In genomic region chr10:80186649-80187048, GRCm38 (mm10) we compare ENCODE assay signal across 20 mouse cellular contexts. TPM values are rescaled to one million over a fixed set of nuclear protein-coding genes. Genes with fewer than 3 reads are reported as not detected.
DNase-seq lines count a peak whose midpoint lies in the region; ATAC-seq lines count a peak whose summit lies in the region.
"Had no signal": no experiment of that assay in that cellular context is flagged by ENCODE, and none has a peak within 500 bp of the region (broad histone marks: within the 10 kb centered on the region; RNA-seq: fewer than 3 reads in every experiment).

No protein-coding gene starts in this region.

- H3K4me3 ChIP-seq in forebrain, embryonic 11.5 days (ENCODE audit: low read depth, low read length): no peak overlapping the region
- no peak overlapping the region for H3K4me3 ChIP-seq in forebrain, embryonic 16.5 days (replicated peaks; ENCODE audit: low read length)
- H3K4me3 ChIP-seq in midbrain, embryonic 11.5 days (ENCODE audit: low read depth, low read length): 0 out of 2 replicates have a peak overlapping the region, but pooled peaks have one; percentile 9
- H3K4me3 ChIP-seq in midbrain, embryonic 16.5 days (ENCODE audit: low read depth, low read length): no peak overlapping the region
- peak overlapping the region; percentile 25 to 32; a peak in 1 of 4 replicates for H3K4me3 ChIP-seq in ES-E14 (ENCODE audit: insufficient read depth in 1 of 2, low read depth in 1 of 2, low read length in 2 of 2, poor library complexity in 1 of 2, severe bottlenecking in 1 of 2)
- H3K4me3 ChIP-seq in neural tube, embryonic 15.5 days (replicated peaks): no peak overlapping the region
- H3K4me3 ChIP-seq: gastrocnemius, adult 2 months; heart, embryonic 12.5 days; hindbrain, embryonic 15.5 days had no signal

- H3K36me3 ChIP-seq in forebrain, embryonic 11.5 days (ENCODE audit: control insufficient read depth, insufficient read depth, low read length): no peaks in the 10 kb centered on the region; the same call in 1 of the 2 replicates
- peaks cover 20% of the 10 kb centered on the region for H3K36me3 ChIP-seq in forebrain, embryonic 16.5 days (ENCODE audit: control insufficient read depth, insufficient read depth)
- H3K36me3 ChIP-seq in midbrain, embryonic 11.5 days (ENCODE audit: control insufficient read depth, insufficient read depth, low read length): peaks cover 7% of the 10 kb centered on the region; the same call in 1 of the 2 replicates
- peaks cover 14% of the 10 kb centered on the region for H3K36me3 ChIP-seq in midbrain, embryonic 16.5 days (ENCODE audit: control insufficient read depth, insufficient read depth, low read length)
- no peaks in the 10 kb centered on the region for H3K36me3 ChIP-seq in ES-E14 (ENCODE audit: control insufficient read depth, insufficient read depth, low read length, poor library complexity, severe bottlenecking)
- peaks cover 24% of the 10 kb centered on the region for H3K36me3 ChIP-seq in neural tube, embryonic 15.5 days

- 38% methylated on average over 27 of the region's 27 CpGs for WGBS in forebrain, embryonic 11.5 days
- 47% methylated on average over 27 of the region's 27 CpGs for WGBS in forebrain, embryonic 16.5 days
- 41% methylated on average over 27 of the region's 27 CpGs for WGBS in midbrain, embryonic 11.5 days
- 39% methylated on average over 27 of the region's 27 CpGs for WGBS in midbrain, embryonic 16.5 days
- 31% methylated on average over 27 of the region's 27 CpGs for WGBS in neural tube, embryonic 15.5 days

- in situ Hi-C loops in ES-E14 (cut with MboI; ENCODE audit: low sequenced_read_pairs in 2 of 2, unreplicated experiment in 2 of 2): no loop called here

- no peak overlapping the region for H3K27ac ChIP-seq in forebrain, embryonic 11.5 days (ENCODE audit: low read depth, low read length)
- H3K27ac ChIP-seq in forebrain, embryonic 16.5 days (ENCODE audit: low read length): no peak overlapping the region
- no peak overlapping the region for H3K27ac ChIP-seq in midbrain, embryonic 11.5 days (ENCODE audit: low read depth, low read length)
- H3K27ac ChIP-seq in midbrain, embryonic 16.5 days (ENCODE audit: low read length): no peak overlapping the region
- H3K27ac ChIP-seq in ES-E14 (ENCODE audit: insufficient read depth, low read depth, low read length, poor library complexity, severe bottlenecking): no peak overlapping the region
- no peak overlapping the region for H3K27ac ChIP-seq in neural tube, embryonic 15.5 days (replicated peaks)
- H3K27ac ChIP-seq: gastrocnemius, adult 2 months; hindbrain, embryonic 15.5 days had no signal

- peak; percentile 50 for DNase-seq in forebrain, embryonic 11.5 days (ENCODE audit: low spot score)
- DNase-seq in midbrain, embryonic 11.5 days (ENCODE audit: low spot score, missing footprints): peak; percentile 80
- DNase-seq in ES-E14 (ENCODE audit: low read depth, low spot score): no peak
- DNase-seq in left cerebral cortex, adult 9 months (ENCODE audit: low spot score in 2 of 2): no peak
- DNase-seq: adrenal gland, postnatal 14 days; cerebellum, adult 11-12 months; cerebellum, adult 9-10 months; cerebellum, postnatal 25 days; forebrain, postnatal 0 days; gastrocnemius, adult 2 months; gastrocnemius, postnatal 36 days; heart, adult 18-20 months; heart, postnatal 36 days had no signal

- no peak overlapping the region for H3K9ac ChIP-seq in forebrain, embryonic 11.5 days (ENCODE audit: low read length)
- no peak overlapping the region for H3K9ac ChIP-seq in forebrain, embryonic 16.5 days (replicated peaks; ENCODE audit: low read depth, low read length)
- H3K9ac ChIP-seq in midbrain, embryonic 11.5 days (ENCODE audit: low read length): peak overlapping the region; percentile 36; the same call in 1 of the 2 replicates
- H3K9ac ChIP-seq in midbrain, embryonic 16.5 days (ENCODE audit: low read depth, low read length): no peak overlapping the region
- H3K9ac ChIP-seq in ES-E14 (ENCODE audit: insufficient read depth, low read depth, low read length, poor library complexity, severe bottlenecking): no peak overlapping the region
- no peak overlapping the region for H3K9ac ChIP-seq in neural tube, embryonic 15.5 days (replicated peaks)
- H3K9ac ChIP-seq: forebrain, postnatal 0 days; heart, embryonic 12.5 days; hindbrain, embryonic 15.5 days had no signal

- H3K4me2 ChIP-seq in forebrain, embryonic 11.5 days (ENCODE audit: low read depth, low read length, severe bottlenecking): no peak overlapping the region
- H3K4me2 ChIP-seq in forebrain, embryonic 16.5 days (ENCODE audit: low read length): no peak overlapping the region
- H3K4me2 ChIP-seq in midbrain, embryonic 11.5 days: peak overlapping the region; percentile 27
- no peak overlapping the region for H3K4me2 ChIP-seq in midbrain, embryonic 16.5 days (ENCODE audit: low read length)
- H3K4me2 ChIP-seq in neural tube, embryonic 15.5 days: no peak overlapping the region
- H3K4me2 ChIP-seq: heart, embryonic 12.5 days; hindbrain, embryonic 15.5 days had no signal

- peaks cover 11% of the 10 kb centered on the region; the same call in 1 of the 2 replicates for H3K4me1 ChIP-seq in forebrain, embryonic 11.5 days (replicated peaks; ENCODE audit: control insufficient read depth, insufficient read depth, low read length)
- H3K4me1 ChIP-seq in forebrain, embryonic 16.5 days (replicated peaks; ENCODE audit: control insufficient read depth, insufficient read depth, low read length): peaks cover 28% of the 10 kb centered on the region
- H3K4me1 ChIP-seq in midbrain, embryonic 11.5 days (ENCODE audit: control insufficient read depth, insufficient read depth, low read length): peaks cover 44% of the 10 kb centered on the region
- peaks cover 15% of the 10 kb centered on the region for H3K4me1 ChIP-seq in midbrain, embryonic 16.5 days (ENCODE audit: control insufficient read depth, insufficient read depth, low read length)
- peaks cover 2 to 12% of the 10 kb centered on the region in 2 experiments; a peak in 1 of 4 replicates for H3K4me1 ChIP-seq in ES-E14 (ENCODE audit: control insufficient read depth in 2 of 2, insufficient read depth in 2 of 2, low read length in 2 of 2, poor library complexity in 1 of 2)
- peaks cover 24% of the 10 kb centered on the region for H3K4me1 ChIP-seq in neural tube, embryonic 15.5 days

- H3K27me3 ChIP-seq in forebrain, embryonic 11.5 days (ENCODE audit: control insufficient read depth, insufficient read depth, low read length): no peaks in the 10 kb centered on the region
- no peaks in the 10 kb centered on the region for H3K27me3 ChIP-seq in forebrain, embryonic 16.5 days (replicated peaks; ENCODE audit: control insufficient read depth, insufficient read depth, low read length)
- H3K27me3 ChIP-seq in midbrain, embryonic 11.5 days (ENCODE audit: control insufficient read depth, insufficient read depth, low read length): peaks cover 6% of the 10 kb centered on the region
- H3K27me3 ChIP-seq in midbrain, embryonic 16.5 days (ENCODE audit: control insufficient read depth, insufficient read depth, low read depth, low read length): no peaks in the 10 kb centered on the region
- 0 out of 2 replicates have a peak, but pooled peaks cover 3% of the 10 kb centered on the region for H3K27me3 ChIP-seq in neural tube, embryonic 15.5 days (replicated peaks)
- H3K27me3 ChIP-seq: hindbrain, embryonic 15.5 days had no signal

- no peaks in the 10 kb centered on the region for H3K9me3 ChIP-seq in forebrain, embryonic 11.5 days (ENCODE audit: control insufficient read depth, low read length)
- H3K9me3 ChIP-seq in forebrain, embryonic 16.5 days (ENCODE audit: control insufficient read depth, low read length): no peaks in the 10 kb centered on the region
- H3K9me3 ChIP-seq in midbrain, embryonic 11.5 days (ENCODE audit: control insufficient read depth, low read length): no peaks in the 10 kb centered on the region
- H3K9me3 ChIP-seq in midbrain, embryonic 16.5 days (replicated peaks; ENCODE audit: control insufficient read depth, low read length, poor library complexity, severe bottlenecking): no peaks in the 10 kb centered on the region
- H3K9me3 ChIP-seq in ES-E14 (ENCODE audit: control insufficient read depth, insufficient read depth, low read depth, low read length): no peaks in the 10 kb centered on the region
- no peaks in the 10 kb centered on the region for H3K9me3 ChIP-seq in neural tube, embryonic 15.5 days (replicated peaks)
- H3K9me3 ChIP-seq: heart, embryonic 12.5 days; hindbrain, embryonic 15.5 days had no signal

- no peak for ATAC-seq in forebrain, embryonic 11.5 days (replicated peaks; ENCODE audit: low FRiP score)
- no peak for ATAC-seq in forebrain, embryonic 16.5 days
- ATAC-seq in midbrain, embryonic 11.5 days (ENCODE audit: low FRiP score): no peak
- ATAC-seq in midbrain, embryonic 16.5 days: no peak
- no peak for ATAC-seq in neural tube, embryonic 15.5 days (ENCODE audit: low FRiP score)
- ATAC-seq: activated CD4-positive, CD25-positive, alpha-beta regulatory T cell, adult 4 months; forebrain, postnatal 0 days; intestine, embryonic 16.5 days had no signal

RNA-seq across cellular contexts. Expression of gene Efna2, which starts 7.4 kb away (rescaled TPM):
- polyA plus RNA-seq in forebrain, embryonic 11.5 days (2014; fragmentation: Nextera tagmentation; extraction: Ambion mirVana): 48.8 and 50.7 TPM in 2 replicates
- polyA plus RNA-seq in forebrain, embryonic 16.5 days (2015; fragmentation: Nextera tagmentation; extraction: Ambion mirVana): 24.8 and 25.4 TPM in 2 replicates
- polyA plus RNA-seq in midbrain, embryonic 11.5 days (2014; fragmentation: Nextera tagmentation; extraction: Ambion mirVana): 78.1 and 91.7 TPM in 2 replicates
- polyA plus RNA-seq in midbrain, embryonic 16.5 days (2015; fragmentation: Nextera tagmentation; extraction: Ambion mirVana): 37.3 and 43.3 TPM in 2 replicates
- 2.7 and 3.4 TPM in 2 replicates for total RNA-seq in ES-E14 (2012; rRNA removed)
- 25.9 and 31.2 TPM in 2 replicates for polyA plus RNA-seq in neural tube, embryonic 15.5 days (2015; fragmentation: Nextera tagmentation; extraction: Ambion mirVana)
- polyA plus RNA-seq: activated CD4-positive, CD25-positive, alpha-beta regulatory T cell, adult 4 months had no signal

RNA-seq across cellular contexts. Expression of gene 1600002K03Rik, which starts 13.9 kb away (rescaled TPM):
- polyA plus RNA-seq in forebrain, embryonic 11.5 days (2014; fragmentation: Nextera tagmentation; extraction: Ambion mirVana): 6.4 and 8.3 TPM in 2 replicates
- 8.5 and 10.6 TPM in 2 replicates for polyA plus RNA-seq in forebrain, embryonic 16.5 days (2015; fragmentation: Nextera tagmentation; extraction: Ambion mirVana)
- 8.0 and 8.7 TPM in 2 replicates for polyA plus RNA-seq in midbrain, embryonic 11.5 days (2014; fragmentation: Nextera tagmentation; extraction: Ambion mirVana)
- polyA plus RNA-seq in midbrain, embryonic 16.5 days (2015; fragmentation: Nextera tagmentation; extraction: Ambion mirVana): 11.0 and 11.4 TPM in 2 replicates
- 25.4 and 31.2 TPM in 2 replicates for total RNA-seq in ES-E14 (2012; rRNA removed)
- polyA plus RNA-seq in neural tube, embryonic 15.5 days (2015; fragmentation: Nextera tagmentation; extraction: Ambion mirVana): 13.5 and 14.3 TPM in 2 replicates

RNA-seq across cellular contexts. Expression of gene Cirbp, which starts 20.9 kb away (rescaled TPM):
- polyA plus RNA-seq in forebrain, embryonic 11.5 days (2014; fragmentation: Nextera tagmentation; extraction: Ambion mirVana): 82.0 and 83.4 TPM in 2 replicates
- polyA plus RNA-seq in forebrain, embryonic 16.5 days (2015; fragmentation: Nextera tagmentation; extraction: Ambion mirVana): 318 and 335 TPM in 2 replicates
- polyA plus RNA-seq in midbrain, embryonic 11.5 days (2014; fragmentation: Nextera tagmentation; extraction: Ambion mirVana): 81.5 and 87.1 TPM in 2 replicates
- 380 and 398 TPM in 2 replicates for polyA plus RNA-seq in midbrain, embryonic 16.5 days (2015; fragmentation: Nextera tagmentation; extraction: Ambion mirVana)
- 69.6 and 105 TPM in 2 replicates for total RNA-seq in ES-E14 (2012; rRNA removed)
- polyA plus RNA-seq in neural tube, embryonic 15.5 days (2015; fragmentation: Nextera tagmentation; extraction: Ambion mirVana): 284 and 345 TPM in 2 replicates

RNA-seq across cellular contexts. Expression of gene Midn, which starts 38.6 kb away (rescaled TPM):
- polyA plus RNA-seq in forebrain, embryonic 11.5 days (2014; fragmentation: Nextera tagmentation; extraction: Ambion mirVana): 58.3 and 66.4 TPM in 2 replicates
- 26.5 and 30.9 TPM in 2 replicates for polyA plus RNA-seq in forebrain, embryonic 16.5 days (2015; fragmentation: Nextera tagmentation; extraction: Ambion mirVana)
- 66.0 and 71.3 TPM in 2 replicates for polyA plus RNA-seq in midbrain, embryonic 11.5 days (2014; fragmentation: Nextera tagmentation; extraction: Ambion mirVana)
- polyA plus RNA-seq in midbrain, embryonic 16.5 days (2015; fragmentation: Nextera tagmentation; extraction: Ambion mirVana): 15.5 and 21.1 TPM in 2 replicates
- total RNA-seq in ES-E14 (2012; rRNA removed): 38.3 and 42.6 TPM in 2 replicates
- 19.4 and 20.5 TPM in 2 replicates for polyA plus RNA-seq in neural tube, embryonic 15.5 days (2015; fragmentation: Nextera tagmentation; extraction: Ambion mirVana)

RNA-seq across cellular contexts. Expression of gene Mum1, which starts 39.6 kb away (rescaled TPM):
- polyA plus RNA-seq in forebrain, embryonic 11.5 days (2014; fragmentation: Nextera tagmentation; extraction: Ambion mirVana): 75.6 and 79.4 TPM in 2 replicates
- polyA plus RNA-seq in forebrain, embryonic 16.5 days (2015; fragmentation: Nextera tagmentation; extraction: Ambion mirVana): 49.0 and 55.4 TPM in 2 replicates
- polyA plus RNA-seq in midbrain, embryonic 11.5 days (2014; fragmentation: Nextera tagmentation; extraction: Ambion mirVana): 134 and 142 TPM in 2 replicates
- 47.8 and 51.1 TPM in 2 replicates for polyA plus RNA-seq in midbrain, embryonic 16.5 days (2015; fragmentation: Nextera tagmentation; extraction: Ambion mirVana)
- total RNA-seq in ES-E14 (2012; rRNA removed): 80.8 and 115 TPM in 2 replicates
- polyA plus RNA-seq in neural tube, embryonic 15.5 days (2015; fragmentation: Nextera tagmentation; extraction: Ambion mirVana): 46.8 and 49.6 TPM in 2 replicates

Comparison
In these comparisons a context has a peak if more than half of its experiments do, and no peak if none do; other contexts are left out.
1. H3K4me3 ChIP-seq: peak in midbrain, embryonic 11.5 days (single experiment) and ES-E14 (2 of 2); none in forebrain, embryonic 11.5 days (single experiment), forebrain, embryonic 16.5 days (single experiment), midbrain, embryonic 16.5 days (single experiment) and neural tube, embryonic 15.5 days (single experiment).
2. DNase-seq: peak in forebrain, embryonic 11.5 days (single experiment) and midbrain, embryonic 11.5 days (single experiment); none in ES-E14 (single experiment) and left cerebral cortex, adult 9 months (0 of 2).